Mouse (Mus musculus) liver, adult 2 months (tissue): ENCODE data around the gene P4htm.

Experiments
- CTCF ChIP-seq: fragments of 200-500 bp; IDR thresholded peaks from 2 replicates; pipeline ENCODE4 v1.5.1; 2011; ENCODE audit warnings: low read depth, low read length, control low read depth
- POLR2A ChIP-seq: fragments of 200-500 bp; IDR thresholded peaks from 2 replicates; pipeline ENCODE4 v1.6.1; 2011; ENCODE audit warnings: low read length, control low read depth; ENCODE audit not compliant: insufficient read depth; ENCODE audit errors: extremely low read depth

DNA sequence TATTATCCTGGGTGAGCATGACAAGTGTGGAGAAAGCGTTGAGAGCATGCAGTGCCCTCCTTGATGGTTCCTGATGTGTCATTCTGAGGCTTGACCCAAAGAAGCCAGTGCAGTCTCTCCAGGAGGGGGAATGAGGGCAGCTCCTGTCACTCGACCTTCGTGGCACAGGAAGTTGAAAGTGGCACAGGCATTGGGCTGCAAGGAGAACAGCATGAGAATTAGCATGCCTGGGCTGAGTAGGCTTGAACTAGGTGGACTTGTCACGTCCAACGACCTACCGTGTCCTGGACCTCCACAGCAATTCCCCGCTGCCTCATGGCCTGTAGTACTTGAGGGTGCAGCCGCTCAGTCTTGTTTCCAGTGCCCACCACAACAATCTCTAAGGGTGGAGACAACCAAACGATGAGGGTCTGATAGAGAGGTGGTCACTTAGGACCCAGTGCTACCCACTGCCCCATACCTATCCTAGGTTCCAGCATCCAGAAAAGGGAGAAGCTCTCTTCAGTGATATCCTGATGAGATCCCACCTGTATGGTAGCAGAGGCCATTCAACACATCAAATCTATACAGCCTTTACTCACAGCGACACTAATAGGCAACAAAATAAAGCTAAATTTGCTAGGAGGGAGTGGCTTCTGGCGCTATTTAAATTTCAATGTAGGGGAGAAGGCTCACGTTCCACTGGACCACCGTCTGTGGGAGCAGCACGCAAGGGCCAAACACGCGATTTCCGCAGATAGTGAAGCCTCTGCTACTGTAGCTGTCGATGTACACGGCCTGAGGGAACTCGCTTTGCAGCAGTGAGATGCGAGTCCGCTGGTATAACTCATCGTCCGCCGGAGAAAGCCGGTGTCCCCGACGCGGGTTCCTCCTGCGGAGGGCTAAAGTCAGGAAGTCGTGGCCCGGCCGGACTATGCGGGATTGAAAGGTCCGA, 31.3 kb downstream of the P4htm start:
- TF ChIP-seq POLR2A (no peak), CTCF (no peak)
